Mouse (Mus musculus): ENCODE data around the gene Gas2l1. TPM values are rescaled to one million over a fixed set of nuclear protein-coding genes. Genes with fewer than 3 reads are reported as not detected.

The Gas2l1 gene
- polyA plus RNA-seq, 1 experiment from 2014 or later = 40.5 TPM

DNA sequence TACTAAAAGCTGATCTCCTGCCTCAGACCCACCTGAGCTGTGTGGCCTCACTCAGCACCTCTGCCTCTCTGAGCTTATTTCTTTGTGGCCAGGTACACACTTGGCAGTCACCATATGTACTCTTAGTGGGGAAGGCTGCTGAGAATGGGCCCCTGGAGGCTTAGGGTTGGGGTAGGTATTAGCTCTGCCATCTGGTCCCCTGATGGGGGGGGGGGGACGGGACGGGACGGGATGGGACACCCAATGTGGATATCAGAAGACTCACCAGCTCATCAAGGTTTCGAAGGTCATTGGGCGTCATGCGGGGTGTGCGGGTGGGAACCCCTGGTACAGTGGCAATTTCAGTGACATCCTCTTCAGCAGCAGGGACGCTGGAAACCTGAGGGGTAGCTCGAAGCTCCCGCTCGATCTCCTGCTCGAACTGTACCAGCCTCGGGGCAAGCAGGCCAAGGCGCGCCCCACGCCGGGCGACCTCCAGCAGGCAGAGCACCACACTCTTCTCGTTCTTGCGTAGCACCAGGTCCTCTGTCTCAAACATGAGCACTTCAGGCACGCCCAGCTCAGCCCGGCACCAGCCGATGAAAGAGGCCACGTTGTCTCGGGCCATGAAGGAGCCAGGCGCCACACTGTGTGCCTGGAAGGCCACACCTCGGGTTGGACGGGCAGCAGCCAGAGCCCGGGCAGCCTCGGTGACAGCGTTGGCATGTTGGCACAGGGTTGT, 1.4 kb downstream of the Gas2l1 start:
- ATAC-seq (ENCODE audit: insufficient number of reproducible peaks, insufficient read depth, low FRiP score, low TSS enrichment, low read depth) = no peak
- Histone ChIP-seq H3K4me1 (replicated peaks) (peaks cover 53% of the 10 kb centered on the region), H3K27ac (no peak overlapping the region), H3K9me3 (no peaks in the 10 kb centered on the region), H3K4me2 (peak overlapping the region; percentile 94), H3K27me3 (peaks cover 61% of the 10 kb centered on the region), H3K36me3 (peaks cover 15% of the 10 kb centered on the region), H3K4me3 (replicated peaks) (peak overlapping the region; percentile 74), H3K9ac (replicated peaks) (0 out of 2 replicates have a peak overlapping the region, but pooled peaks have one; percentile 34)
- 51% methylated on average over 31 of the region's 31 CpGs for WGBS

DNA sequence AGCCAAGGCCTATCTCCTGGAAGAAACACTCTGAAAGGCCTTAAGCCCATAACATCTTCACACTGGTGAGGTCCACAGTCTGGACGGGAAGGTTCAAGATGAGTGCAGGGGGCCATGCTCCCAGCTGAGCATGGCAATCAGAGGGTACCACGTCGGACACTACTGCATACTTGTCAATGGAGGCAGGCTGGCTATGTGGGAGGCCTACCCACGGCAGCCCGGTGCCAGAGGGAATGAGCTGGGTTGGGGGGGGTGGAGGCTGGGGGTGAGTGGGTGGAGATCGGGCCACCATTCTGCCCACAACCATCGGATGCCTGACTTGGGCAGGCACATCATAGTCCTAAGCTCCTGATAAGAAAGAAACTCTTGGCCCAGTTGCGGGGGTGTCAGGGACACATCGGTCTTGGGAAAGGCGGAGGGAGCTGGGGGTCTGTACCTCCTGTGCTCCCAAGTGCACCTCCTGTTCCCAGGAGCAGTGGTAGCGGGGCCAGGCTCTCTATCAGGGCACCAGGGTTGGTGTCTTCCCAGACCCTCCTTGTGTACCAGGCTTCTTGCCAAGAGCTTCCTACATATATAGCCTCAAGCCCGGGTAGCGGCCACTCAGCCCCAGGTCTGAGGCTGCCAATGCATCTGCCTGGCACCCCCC, 2.1 kb downstream of the Gas2l1 start:
- 71% methylated on average over 13 of the region's 13 CpGs for WGBS

DNA sequence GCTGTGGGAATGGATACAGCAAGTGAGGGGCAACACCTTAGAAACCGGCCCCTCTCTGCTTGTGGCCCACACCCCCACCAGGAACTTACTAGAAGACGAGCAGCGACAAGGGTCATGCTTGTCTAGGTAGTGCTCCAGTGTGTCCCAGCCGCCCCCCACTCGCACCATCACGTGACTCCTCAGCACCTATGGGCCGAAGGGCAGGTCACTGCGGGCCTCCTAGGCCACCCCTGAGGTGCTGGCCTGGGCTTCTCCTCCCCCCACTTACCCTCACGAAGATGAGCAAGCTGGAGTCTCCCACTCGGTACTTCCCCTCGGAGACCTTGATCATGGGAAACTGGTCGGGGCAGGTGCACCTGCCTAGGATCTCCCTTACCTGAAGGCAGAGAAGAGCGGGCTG, 2.8 kb downstream of the Gas2l1 start:
- peaks cover 75% of the 10 kb centered on the region for H3K27me3 ChIP-seq
- peaks cover 66% of the 10 kb centered on the region for H3K4me1 ChIP-seq (replicated peaks)

More for the DNA sequence above, 2.1 kb downstream of the Gas2l1 start:
- H3K9me3 ChIP-seq = no peaks in the 10 kb centered on the region
- H3K9ac ChIP-seq (replicated peaks) = no peak overlapping the region
- H3K27me3 ChIP-seq = peaks cover 68% of the 10 kb centered on the region
- peaks cover 60% of the 10 kb centered on the region for H3K4me1 ChIP-seq (replicated peaks)
- H3K36me3 ChIP-seq = peaks cover 7% of the 10 kb centered on the region
- ATAC-seq (ENCODE audit: insufficient number of reproducible peaks, insufficient read depth, low FRiP score, low TSS enrichment, low read depth) = no peak
- no peak overlapping the region for H3K27ac ChIP-seq
- H3K4me3 ChIP-seq (replicated peaks) = 0 out of 2 replicates have a peak overlapping the region, but pooled peaks have one; percentile 74
- peak overlapping the region; percentile 94; the same call in 1 of the 2 replicates for H3K4me2 ChIP-seq

DNA sequence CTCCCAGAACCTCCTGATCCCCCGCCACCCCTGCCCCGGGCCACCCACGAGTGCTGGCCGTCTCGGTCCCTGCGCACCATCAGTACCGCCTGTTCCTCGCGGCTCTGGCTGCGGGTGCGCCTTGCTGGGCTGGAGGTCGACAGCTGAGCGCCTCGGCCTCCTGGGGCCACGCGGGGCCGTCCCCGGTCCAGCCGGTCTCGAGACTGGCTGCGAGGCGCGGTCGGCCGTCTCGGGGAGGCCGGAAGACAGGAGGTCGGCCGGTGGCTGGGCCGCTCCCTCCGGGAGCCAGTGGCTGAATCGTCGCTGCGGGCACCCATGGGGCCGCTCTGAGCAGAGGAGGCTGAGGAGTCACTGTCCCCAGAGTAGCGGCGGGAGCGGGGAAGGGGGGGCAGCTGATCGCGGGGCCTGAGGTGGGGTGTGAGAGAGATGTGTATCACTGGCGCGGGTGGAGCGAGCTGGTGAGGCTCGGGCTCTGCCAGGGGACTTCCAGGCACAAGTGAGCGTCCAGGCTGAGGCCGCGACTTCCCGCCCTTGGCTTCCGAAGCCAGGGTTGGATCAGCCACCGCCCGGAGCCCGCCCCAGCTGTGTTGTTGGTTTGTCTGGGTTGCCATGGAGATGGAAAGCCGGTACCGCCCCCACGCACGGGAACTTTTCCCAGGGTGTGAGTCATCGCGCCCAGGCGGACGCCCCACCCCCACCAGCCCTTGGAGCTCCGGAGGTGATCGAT, 3.6 kb downstream of the Gas2l1 start:
- Histone ChIP-seq H3K4me1 (replicated peaks) (peaks cover 74% of the 10 kb centered on the region), H3K4me3 (replicated peaks) (peak overlapping the region; percentile 40), H3K4me2 (peak overlapping the region; percentile 72), H3K27me3 (peaks cover 83% of the 10 kb centered on the region), H3K9ac (replicated peaks) (peak overlapping the region; percentile 55), H3K9me3 (no peaks in the 10 kb centered on the region), H3K36me3 (peaks cover 5% of the 10 kb centered on the region; the same call in 1 of the 2 replicates), H3K27ac (no peak overlapping the region)
- ATAC-seq (ENCODE audit: insufficient number of reproducible peaks, insufficient read depth, low FRiP score, low TSS enrichment, low read depth) = no peak
- 2% methylated on average over 62 of the region's 62 CpGs for WGBS

More for the DNA sequence above, 2.8 kb downstream of the Gas2l1 start:
- Histone ChIP-seq H3K4me2 (peak overlapping the region; percentile 72), H3K27ac (no peak overlapping the region), H3K4me3 (replicated peaks) (peak overlapping the region; percentile 40), H3K9me3 (no peaks in the 10 kb centered on the region), H3K9ac (replicated peaks) (peak overlapping the region; percentile 24; the same call in 1 of the 2 replicates), H3K36me3 (peaks cover 5% of the 10 kb centered on the region; the same call in 1 of the 2 replicates)
- 11% methylated on average over 13 of the region's 13 CpGs for WGBS
- no peak for ATAC-seq (ENCODE audit: insufficient number of reproducible peaks, insufficient read depth, low FRiP score, low TSS enrichment, low read depth)

DNA sequence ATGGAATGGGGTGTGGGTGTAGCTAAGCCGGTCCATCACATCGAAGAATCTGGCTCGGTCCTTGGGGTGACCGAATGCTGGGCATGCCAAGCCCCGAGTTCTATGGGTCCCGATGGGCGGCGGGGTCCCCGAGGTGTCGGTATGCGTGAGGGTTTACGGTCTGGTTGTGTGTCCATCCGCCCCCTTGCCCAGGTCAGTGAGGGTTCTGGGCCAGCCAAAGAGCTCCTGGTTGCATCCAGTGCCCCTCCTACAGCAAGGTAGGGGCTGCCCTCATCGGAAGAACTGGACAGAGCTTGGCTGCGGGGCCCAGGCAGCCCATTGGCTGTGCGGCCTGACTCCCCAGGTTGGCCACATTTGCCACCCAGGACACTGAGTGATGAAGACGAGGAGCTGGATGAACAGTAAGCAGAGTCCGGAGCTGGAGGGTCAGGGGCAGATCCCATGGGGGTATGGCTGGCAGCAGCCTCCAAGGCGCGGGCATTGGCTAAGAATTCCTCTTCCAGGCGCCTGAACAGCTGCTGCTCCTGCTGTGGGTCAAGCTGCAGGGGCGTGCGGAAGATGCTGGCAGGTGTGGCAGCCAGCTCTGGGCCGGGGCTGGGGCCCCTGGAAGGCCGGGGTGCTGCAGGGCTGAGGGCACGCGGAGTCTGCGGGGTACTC, 4.2 kb downstream of the Gas2l1 start:
- 43% methylated on average over 28 of the region's 28 CpGs for WGBS
- ATAC-seq (ENCODE audit: insufficient number of reproducible peaks, insufficient read depth, low FRiP score, low TSS enrichment, low read depth) = no peak
- Histone ChIP-seq H3K9ac (replicated peaks) (peak overlapping the region; percentile 55; the same call in 1 of the 2 replicates), H3K4me3 (replicated peaks) (peak overlapping the region; percentile 40), H3K4me1 (replicated peaks) (peaks cover 80% of the 10 kb centered on the region), H3K27ac (no peak overlapping the region), H3K4me2 (peak overlapping the region; percentile 72), H3K36me3 (peaks cover 5% of the 10 kb centered on the region; the same call in 1 of the 2 replicates), H3K27me3 (peaks cover 89% of the 10 kb centered on the region), H3K9me3 (no peaks in the 10 kb centered on the region)

DNA sequence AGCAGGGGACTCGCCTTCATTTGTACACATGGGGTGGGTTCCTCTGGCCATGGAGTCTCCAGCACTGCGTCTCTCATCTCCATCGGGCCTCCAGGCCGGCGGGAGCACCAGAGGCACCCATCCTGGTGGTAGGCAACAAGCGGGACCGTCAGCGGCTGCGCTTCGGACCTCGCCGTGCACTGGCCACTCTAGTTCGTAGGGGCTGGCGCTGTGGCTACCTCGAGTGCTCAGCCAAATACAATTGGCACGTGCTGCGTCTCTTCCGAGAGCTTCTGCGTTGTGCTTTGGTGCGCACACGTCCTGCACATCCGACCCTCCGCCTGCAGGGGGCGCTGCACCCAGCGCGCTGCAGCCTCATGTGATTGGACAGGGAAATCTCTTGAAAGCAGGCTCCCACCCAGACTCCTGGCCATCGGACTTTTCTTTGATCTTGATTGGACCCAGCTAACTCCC, 5.4 kb downstream of the Gas2l1 start:
- Histone ChIP-seq H3K27ac (no peak overlapping the region), H3K4me2 (peak overlapping the region; percentile 91; the same call in 1 of the 2 replicates), H3K36me3 (peaks cover 5% of the 10 kb centered on the region; the same call in 1 of the 2 replicates), H3K9ac (replicated peaks) (no peak overlapping the region), H3K27me3 (peaks cover 100% of the 10 kb centered on the region), H3K4me1 (replicated peaks) (peaks cover 81% of the 10 kb centered on the region), H3K4me3 (replicated peaks) (peak overlapping the region; percentile 51), H3K9me3 (no peaks in the 10 kb centered on the region)
- ATAC-seq (ENCODE audit: insufficient number of reproducible peaks, insufficient read depth, low FRiP score, low TSS enrichment, low read depth) = no peak
- 13% methylated on average over 27 of the region's 27 CpGs for WGBS

DNA sequence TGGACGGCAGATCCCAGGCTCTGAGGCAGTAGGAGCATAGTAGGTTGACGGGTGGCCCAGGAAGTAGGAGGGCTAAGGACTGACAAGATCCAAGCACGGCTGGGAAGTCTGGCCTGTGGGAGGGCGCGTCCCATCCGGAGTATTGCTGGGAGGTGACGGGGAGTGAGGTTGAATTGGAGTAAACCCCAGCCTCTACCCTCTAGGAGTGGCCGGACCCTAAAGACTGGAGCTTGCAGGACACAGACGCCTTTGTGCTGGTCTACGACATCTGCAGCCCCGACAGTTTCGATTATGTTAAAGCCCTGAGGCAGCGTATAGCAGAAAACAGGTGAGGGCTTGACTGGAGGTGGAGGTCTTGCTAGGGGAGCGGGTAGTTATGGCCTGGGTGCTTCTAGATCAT, 5.9 kb downstream of the Gas2l1 start:
- Histone ChIP-seq H3K4me3 (replicated peaks) (peak overlapping the region; percentile 51), H3K9ac (replicated peaks) (0 out of 2 replicates have a peak overlapping the region, but pooled peaks have one; percentile 12), H3K27ac (no peak overlapping the region), H3K4me1 (replicated peaks) (peaks cover 76% of the 10 kb centered on the region), H3K4me2 (peak overlapping the region; percentile 91), H3K27me3 (peaks cover 98% of the 10 kb centered on the region), H3K36me3 (peaks cover 5% of the 10 kb centered on the region; the same call in 1 of the 2 replicates), H3K9me3 (no peaks in the 10 kb centered on the region)
- ATAC-seq (ENCODE audit: insufficient number of reproducible peaks, insufficient read depth, low FRiP score, low TSS enrichment, low read depth) = no peak
- 14% methylated on average over 14 of the region's 14 CpGs for WGBS

DNA sequence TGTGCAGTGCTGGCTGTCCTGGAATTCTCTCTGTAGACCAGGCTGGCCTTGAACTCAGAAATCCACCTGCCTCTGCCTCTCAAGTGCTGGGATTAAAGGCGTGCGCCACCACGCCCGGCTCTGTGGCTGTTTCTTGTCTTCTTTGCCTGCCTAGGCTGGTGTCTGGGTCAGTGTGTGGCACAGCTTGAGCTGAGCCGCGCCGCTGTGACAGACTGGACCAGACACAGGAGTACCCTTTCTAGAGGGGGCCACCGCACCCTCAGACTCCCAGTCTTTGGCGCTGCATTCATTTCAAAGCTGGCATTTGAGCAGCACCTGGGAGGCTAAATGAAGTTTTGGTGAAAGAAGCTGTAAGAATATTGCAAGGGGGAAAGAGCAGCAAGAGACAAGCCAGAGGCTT, 6.3 kb downstream of the Gas2l1 start:
- Histone ChIP-seq H3K4me1 (replicated peaks) (peaks cover 71% of the 10 kb centered on the region), H3K9me3 (no peaks in the 10 kb centered on the region), H3K4me3 (replicated peaks) (peak overlapping the region; percentile 51), H3K27ac (no peak overlapping the region), H3K36me3 (peaks cover 5% of the 10 kb centered on the region; the same call in 1 of the 2 replicates), H3K9ac (replicated peaks) (no peak overlapping the region), H3K4me2 (peak overlapping the region; percentile 91), H3K27me3 (peaks cover 96% of the 10 kb centered on the region)
- 29% methylated on average over 9 of the region's 9 CpGs for WGBS
- ATAC-seq (ENCODE audit: insufficient number of reproducible peaks, insufficient read depth, low FRiP score, low TSS enrichment, low read depth) = no peak

DNA sequence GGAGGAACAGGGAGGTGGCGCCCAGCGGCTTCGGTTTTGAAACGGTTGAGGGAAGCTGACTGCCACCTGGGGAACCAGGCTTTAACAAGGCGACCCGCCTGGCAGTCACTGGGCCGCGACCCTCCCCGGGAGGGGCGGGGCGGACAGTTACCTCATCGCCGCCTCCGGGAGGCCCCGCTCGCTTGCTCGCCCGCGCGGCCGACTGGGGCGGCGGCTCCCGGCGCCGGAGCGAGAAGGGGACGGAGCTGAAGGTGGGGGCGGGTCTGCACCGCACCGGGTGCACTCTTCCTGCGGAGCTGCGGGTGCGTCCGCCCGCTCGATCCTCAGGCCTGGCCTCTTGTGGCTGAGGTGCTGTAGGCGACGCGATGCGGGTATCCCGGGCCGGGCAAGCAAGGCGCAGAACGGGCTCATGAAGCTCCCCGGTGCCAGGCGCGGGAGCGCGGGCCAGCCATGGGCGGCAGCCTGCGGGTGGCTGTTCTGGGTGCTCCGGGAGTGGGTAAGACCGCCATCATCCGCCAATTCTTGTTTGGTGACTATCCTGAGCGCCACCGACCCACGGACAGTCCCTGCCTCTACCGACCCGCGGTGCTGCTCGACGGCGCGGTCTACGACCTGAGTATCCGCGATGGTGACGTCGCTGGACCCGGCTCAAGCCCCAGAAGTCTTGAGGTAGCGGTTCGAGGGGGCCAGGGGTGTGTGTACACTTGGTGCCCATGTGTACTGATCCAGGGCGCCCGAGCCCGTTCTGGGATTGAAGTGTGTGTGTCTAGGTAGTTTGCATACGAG, 7.1 kb downstream of the Gas2l1 start, which contains the start of gene Rasl10a:
Gene Rasl10a, plus strand, starts transcription at position 273 of the 786 bp plus-strand sequence.
- Histone ChIP-seq H3K4me3 (replicated peaks) (peak within 1 kb of the TSS; percentile 51), H3K27me3 (peaks cover 88% of the 10 kb centered on the region), H3K4me1 (replicated peaks) (peaks cover 64% of the 10 kb centered on the region), H3K27ac (no peak within 1 kb of the TSS), H3K9me3 (no peaks in the 10 kb centered on the region), H3K9ac (replicated peaks) (peak within 1 kb of the TSS; percentile 56), H3K4me2 (peak within 1 kb of the TSS; percentile 91), H3K36me3 (peaks cover 5% of the 10 kb centered on the region; the same call in 1 of the 2 replicates)
- 1% methylated on average over 75 of the region's 77 CpGs for WGBS
- ATAC-seq (ENCODE audit: insufficient number of reproducible peaks, insufficient read depth, low FRiP score, low TSS enrichment, low read depth) = no peak

DNA sequence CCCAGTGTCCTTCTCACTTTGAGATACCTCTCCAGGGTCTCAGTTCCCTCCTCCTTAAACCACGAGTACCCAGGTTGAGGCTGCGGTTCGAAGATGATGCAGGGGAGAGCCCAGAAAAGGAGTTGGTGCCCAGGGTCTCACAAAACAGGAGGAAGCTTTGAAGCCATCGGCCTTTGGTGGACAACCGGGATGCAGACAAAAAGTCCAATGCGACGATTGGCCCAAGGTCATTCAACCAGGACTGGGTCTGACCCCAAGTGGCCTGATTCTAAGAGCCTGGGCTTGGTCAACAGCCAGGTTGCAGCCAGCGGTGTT, 7.6 kb downstream of the Gas2l1 start:
- Histone ChIP-seq H3K4me1 (replicated peaks) (peaks cover 60% of the 10 kb centered on the region), H3K9me3 (no peaks in the 10 kb centered on the region), H3K4me3 (replicated peaks) (peak overlapping the region; percentile 51), H3K27ac (no peak overlapping the region), H3K4me2 (peak overlapping the region; percentile 91), H3K27me3 (peaks cover 83% of the 10 kb centered on the region), H3K36me3 (peaks cover 5% of the 10 kb centered on the region; the same call in 1 of the 2 replicates), H3K9ac (replicated peaks) (peak overlapping the region; percentile 56)
- 14% methylated on average over 8 of the region's 8 CpGs for WGBS
- no peak for ATAC-seq (ENCODE audit: insufficient number of reproducible peaks, insufficient read depth, low FRiP score, low TSS enrichment, low read depth)
